Mouse (Mus musculus) hindbrain, embryonic 10.5 days (tissue): ENCODE measurements at regions not wholly inside any gene's neighbourhood (a gene's known extent, or its start where the extent isn't known, plus 50 kb on each side); places are given as distances from the start of the nearest gene placed in this dataset.
A peak's percentile ranks its signal among the peaks of the same experiment; 100 is the strongest.

Experiments used
- DNase-seq: peaks from one replicate; pipeline ENCODE4 v3.0.0-alpha.2; 2017; ENCODE audit warnings: low spot score
- H3K27ac ChIP-seq: fragments of 300-500 bp; sonication (generic); 2 replicates; pipeline ENCODE4 v1.5.1; 2016; ENCODE audit warnings: mild to moderate bottlenecking, moderate library complexity
- H3K27me3 ChIP-seq: fragments of 300-500 bp; sonication (generic); 2 replicates; pipeline ENCODE4 v1.6.1; 2016; ENCODE audit warnings: mild to moderate bottlenecking; ENCODE audit not compliant: poor library complexity, insufficient read depth, severe bottlenecking
- H3K36me3 ChIP-seq: fragments of 300-500 bp; sonication (generic); 2 replicates; pipeline ENCODE4 v1.6.1; 2016; ENCODE audit warnings: mild to moderate bottlenecking, moderate library complexity
- H3K4me1 ChIP-seq: fragments of 300-500 bp; sonication (generic); replicated peaks from 2 replicates; pipeline ENCODE4 v1.6.1; 2016; ENCODE audit warnings: mild to moderate bottlenecking
- H3K4me3 ChIP-seq: fragments of 300-500 bp; sonication (generic); 2 replicates; pipeline ENCODE4 v1.5.1; 2016; ENCODE audit warnings: mild to moderate bottlenecking, moderate library complexity
- H3K9me3 ChIP-seq: fragments of 300-500 bp; sonication (generic); 2 replicates; pipeline ENCODE4 v1.6.1; 2016; ENCODE audit warnings: mild to moderate bottlenecking, moderate library complexity
- WGBS: fragments of 180-500 bp; shearing (Covaris S2); methylation state at CpG from one replicate; pipeline ENCODE4 v1.1.7; 2016; 5-methylcytosine and 5-hydroxymethylcytosine counted together

DNA sequence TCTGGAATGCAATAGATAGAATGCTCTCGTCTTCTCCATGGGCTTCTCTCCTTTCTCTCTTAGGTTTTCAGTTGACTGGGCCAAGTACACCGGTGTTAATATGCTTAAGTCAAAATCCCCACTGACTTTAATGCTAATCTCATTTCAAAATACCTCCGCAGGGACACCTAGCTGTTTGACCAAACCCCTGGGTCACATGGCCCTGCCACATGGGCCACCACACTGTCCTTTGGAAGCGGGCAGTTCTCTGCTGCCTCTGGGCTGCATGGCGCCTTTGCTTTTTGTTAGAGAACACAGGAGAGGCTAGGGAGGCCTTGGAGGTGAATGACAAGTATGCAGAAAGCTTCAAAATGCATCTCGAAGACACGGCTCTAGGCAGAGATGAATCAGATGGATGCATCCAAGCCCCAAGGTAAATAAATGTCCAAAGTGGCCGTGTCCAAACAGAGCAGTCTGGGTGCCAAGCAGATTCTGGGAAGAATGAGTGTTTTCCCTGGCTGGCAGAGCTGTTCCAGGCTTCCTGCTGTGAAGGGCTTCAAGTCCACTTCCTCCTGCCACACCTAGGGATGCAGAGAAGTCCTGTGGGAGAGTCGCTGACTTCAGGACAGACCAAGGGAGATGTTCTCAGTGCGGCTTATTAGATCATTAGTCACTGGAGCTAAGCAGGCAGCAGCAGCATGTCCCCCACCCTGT lies 147.4 kb upstream of the Klf14 start:
- Histone ChIP-seq H3K27ac (0 out of 2 replicates have a peak overlapping the region, but pooled peaks have one; percentile 29), H3K4me3 (no peak overlapping the region), H3K36me3 (no peaks in the 10 kb centered on the region), H3K9me3 (peaks cover 6% of the 10 kb centered on the region; the same call in 1 of the 2 replicates), H3K27me3 (no peaks in the 10 kb centered on the region), H3K4me1 (peaks cover 11% of the 10 kb centered on the region)
- 78% methylated on average over 10 of the region's 10 CpGs for WGBS
- DNase-seq: no peak

GRCm38 (mm10) chr6:31106856-31107359 lies 148.0 kb upstream of the Klf14 start:
- 90% methylated on average over 10 of the region's 10 CpGs for WGBS
- no peaks in the 10 kb centered on the region for H3K36me3 ChIP-seq
- no peak for DNase-seq
- peaks cover 6% of the 10 kb centered on the region; the same call in 1 of the 2 replicates for H3K9me3 ChIP-seq
- H3K27ac ChIP-seq: no peak overlapping the region
- H3K4me3 ChIP-seq: no peak overlapping the region
- peaks cover 17% of the 10 kb centered on the region for H3K4me1 ChIP-seq
- H3K27me3 ChIP-seq: no peaks in the 10 kb centered on the region

DNA sequence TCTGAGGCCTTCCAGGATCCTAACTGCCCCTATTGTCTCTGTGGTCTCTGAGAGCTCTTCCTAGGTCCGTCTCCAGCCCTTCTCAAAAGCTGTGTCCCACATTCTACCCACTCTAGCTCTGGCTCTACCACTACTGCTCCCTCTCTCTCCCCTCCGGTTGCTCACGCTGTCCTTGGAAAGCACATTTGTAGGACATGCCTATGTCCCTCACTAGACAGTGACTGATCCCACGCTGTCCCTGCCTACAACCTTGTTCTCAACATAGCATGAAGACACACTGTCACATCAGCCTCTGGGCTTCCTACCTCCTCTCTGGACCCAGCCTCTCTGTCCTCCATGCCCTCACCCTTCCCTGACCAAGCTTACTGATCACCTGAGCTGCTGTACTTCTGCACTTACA lies 148.5 kb upstream of the Klf14 start:
- no peaks in the 10 kb centered on the region for H3K36me3 ChIP-seq
- 86% methylated on average over 4 of the region's 4 CpGs for WGBS
- no peak overlapping the region for H3K27ac ChIP-seq
- no peaks in the 10 kb centered on the region for H3K27me3 ChIP-seq
- H3K4me3 ChIP-seq: no peak overlapping the region
- DNase-seq: no peak
- peaks cover 6% of the 10 kb centered on the region; the same call in 1 of the 2 replicates for H3K9me3 ChIP-seq
- peaks cover 21% of the 10 kb centered on the region for H3K4me1 ChIP-seq

- Histone ChIP-seq H3K27me3 (no peaks in the 10 kb centered on the region), H3K4me3 (no peak overlapping the region), H3K4me1 (peaks cover 27% of the 10 kb centered on the region), H3K9me3 (peaks cover 6% of the 10 kb centered on the region; the same call in 1 of the 2 replicates), H3K27ac (no peak overlapping the region), H3K36me3 (no peaks in the 10 kb centered on the region)
- DNase-seq: no peak
- WGBS: 92% methylated on average over 5 of the region's 5 CpGs
Measured at GRCm38 (mm10) chr6:31107916-31108685, 149.2 kb upstream of the Klf14 start.

- no peak for DNase-seq
- H3K27ac ChIP-seq: no peak overlapping the region
- no peaks in the 10 kb centered on the region for H3K27me3 ChIP-seq
- no peak overlapping the region for H3K4me3 ChIP-seq
- H3K4me1 ChIP-seq: peaks cover 31% of the 10 kb centered on the region
- 95% methylated on average over 4 of the region's 4 CpGs for WGBS
- no peaks in the 10 kb centered on the region for H3K36me3 ChIP-seq
- peaks cover 6% of the 10 kb centered on the region; the same call in 1 of the 2 replicates for H3K9me3 ChIP-seq
Measured at GRCm38 (mm10) chr6:31109604-31110003, 150.7 kb upstream of the Klf14 start.

DNA sequence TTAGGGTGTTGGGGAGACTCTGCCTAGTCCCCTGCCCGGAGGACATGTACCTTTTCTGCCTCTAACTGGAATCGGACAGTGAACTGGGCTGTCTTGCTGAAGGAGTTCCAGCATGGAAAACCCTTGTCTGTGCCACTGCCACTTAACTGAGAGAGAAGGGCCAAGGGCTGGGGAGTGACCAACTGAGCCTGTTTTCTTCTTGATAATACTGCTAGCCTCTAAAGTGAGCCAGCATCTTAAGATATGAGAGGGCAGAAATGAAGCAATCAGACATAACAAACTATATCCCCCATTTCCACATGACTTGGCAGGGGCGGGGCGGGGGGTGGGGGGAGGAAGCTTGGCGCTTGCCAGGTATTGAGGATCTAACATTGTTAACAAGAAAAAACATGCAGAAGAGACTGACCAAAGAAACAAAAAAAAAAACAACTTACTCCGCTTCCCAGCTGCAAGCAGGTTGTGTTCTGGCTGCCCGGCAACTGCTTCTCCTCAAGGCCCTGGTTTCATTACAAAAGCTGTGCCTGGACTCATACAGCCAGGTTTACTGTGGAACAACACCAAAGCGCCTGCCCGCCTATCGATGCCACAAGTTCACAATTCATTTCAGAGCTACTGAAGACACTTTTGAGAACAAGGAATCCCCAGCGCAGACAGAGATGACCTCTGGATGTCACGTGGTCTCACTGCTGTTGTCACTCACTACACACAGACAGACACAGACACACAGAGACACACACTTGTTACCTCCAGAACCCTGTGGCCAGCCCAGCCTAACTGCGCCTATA lies 153.6 kb upstream of the Klf14 start:
- Histone ChIP-seq H3K4me1 (peaks cover 36% of the 10 kb centered on the region), H3K9me3 (peaks cover 6% of the 10 kb centered on the region; the same call in 1 of the 2 replicates), H3K27ac (peak overlapping the region; percentile 66), H3K27me3 (no peaks in the 10 kb centered on the region), H3K4me3 (no peak overlapping the region), H3K36me3 (no peaks in the 10 kb centered on the region)
- WGBS: 87% methylated on average over 13 of the region's 13 CpGs
- DNase-seq: no peak

DNA sequence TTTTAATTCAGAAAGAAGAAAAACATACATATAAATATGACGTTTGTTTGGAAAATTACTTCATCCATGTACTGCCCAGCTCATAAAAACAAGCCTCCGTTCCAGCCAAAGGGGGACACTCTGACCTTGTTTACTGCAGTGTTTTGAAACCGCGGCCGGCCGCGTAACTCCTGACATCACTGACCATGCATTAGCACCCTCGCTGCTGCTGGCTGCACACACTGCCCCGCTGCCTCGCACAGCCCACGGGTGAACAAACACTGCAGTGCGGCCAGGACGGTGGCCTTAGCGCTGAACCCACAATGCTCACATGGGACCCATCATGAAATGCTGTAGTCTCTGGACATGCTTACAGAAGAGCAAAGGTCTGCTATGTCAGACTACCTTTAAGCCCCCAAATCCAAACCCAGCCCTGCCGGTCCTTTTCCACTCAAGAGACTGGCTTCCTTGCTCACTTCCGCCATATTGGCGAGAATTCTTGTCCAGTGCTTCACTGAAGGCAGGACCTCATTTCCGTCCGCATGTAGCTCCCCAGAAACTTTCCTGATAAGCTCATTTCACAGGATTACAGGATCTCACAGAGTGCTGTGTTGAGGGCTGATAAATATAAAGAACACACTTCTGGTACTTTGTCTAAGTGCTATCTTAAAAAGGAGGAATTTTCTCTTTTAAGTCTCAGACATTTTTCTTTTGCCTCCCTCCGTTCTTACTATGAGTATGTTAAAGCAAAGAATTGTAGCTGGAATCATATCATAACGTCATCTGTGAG lies 154.9 kb upstream of the Klf14 start:
- no peak for DNase-seq
- peaks cover 36% of the 10 kb centered on the region for H3K4me1 ChIP-seq
- WGBS: 94% methylated on average over 21 of the region's 21 CpGs
- no peaks in the 10 kb centered on the region for H3K27me3 ChIP-seq
- H3K4me3 ChIP-seq: no peak overlapping the region
- no peaks in the 10 kb centered on the region for H3K36me3 ChIP-seq
- peaks cover 6% of the 10 kb centered on the region; the same call in 1 of the 2 replicates for H3K9me3 ChIP-seq
- peak overlapping the region; percentile 18; the same call in 1 of the 2 replicates for H3K27ac ChIP-seq

DNA sequence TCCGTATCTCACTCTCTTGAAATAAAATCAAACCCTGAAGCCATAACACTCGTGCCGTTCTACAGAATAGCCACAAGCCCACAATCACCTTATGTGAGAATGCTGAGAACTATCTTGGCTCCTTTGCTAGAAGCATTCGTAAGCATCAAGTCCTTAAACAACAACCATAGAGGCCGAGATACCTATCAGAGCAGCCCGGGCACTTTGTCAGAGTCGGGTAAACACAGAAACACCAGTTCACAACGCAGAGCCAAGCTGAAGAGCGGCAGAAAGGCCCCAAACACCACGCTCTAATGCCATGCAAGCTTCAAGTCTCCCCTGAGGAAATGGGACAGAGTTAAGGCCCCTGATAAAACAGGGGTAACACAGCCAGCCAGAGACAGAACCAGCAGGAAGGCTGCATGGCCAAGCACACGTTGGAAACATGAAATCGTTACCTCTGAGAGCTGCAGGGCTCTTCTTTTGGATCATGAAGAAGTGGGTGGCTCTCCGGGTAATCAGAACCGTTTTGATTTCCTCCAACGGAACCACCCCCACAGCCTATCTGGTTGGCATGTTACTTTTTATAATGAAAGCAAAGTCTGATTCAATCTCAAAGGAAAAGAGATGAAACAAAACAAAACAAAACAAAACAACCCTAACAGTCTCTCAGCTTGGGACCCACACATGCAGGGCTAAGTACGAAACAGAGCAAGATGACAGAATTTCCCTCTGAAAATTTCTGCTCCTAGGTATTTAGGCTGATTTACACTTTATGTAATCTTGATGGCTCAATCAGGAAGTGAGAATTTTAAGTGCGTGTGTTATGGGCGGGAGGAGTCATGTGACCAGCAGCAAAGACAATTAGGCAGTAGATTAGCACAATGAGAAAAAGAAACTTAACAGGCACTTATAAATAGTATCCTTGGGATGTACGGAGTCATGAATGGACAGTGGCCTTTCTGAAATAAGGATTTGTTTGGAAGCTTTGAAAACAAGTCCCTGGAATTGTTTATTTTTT lies 155.8 kb upstream of the Klf14 start:
- 83% methylated on average over 19 of the region's 19 CpGs for WGBS
- H3K4me1 ChIP-seq: peaks cover 36% of the 10 kb centered on the region
- peak overlapping the region; percentile 35; the same call in 1 of the 2 replicates for H3K27ac ChIP-seq
- no peak overlapping the region for H3K4me3 ChIP-seq
- no peak for DNase-seq
- H3K36me3 ChIP-seq: no peaks in the 10 kb centered on the region
- H3K27me3 ChIP-seq: no peaks in the 10 kb centered on the region
- H3K9me3 ChIP-seq: peaks cover 3% of the 10 kb centered on the region; the same call in 1 of the 2 replicates

- 90% methylated on average over 4 of the region's 4 CpGs for whole genome bisulfite sequencing
- Histone ChIP-seq H3K4me3 (no peak overlapping the region), H3K4me1 (peaks cover 42% of the 10 kb centered on the region), H3K36me3 (no peaks in the 10 kb centered on the region), H3K27me3 (no peaks in the 10 kb centered on the region), H3K27ac (no peak overlapping the region), H3K9me3 (no peaks in the 10 kb centered on the region)
- no peak for DNase-seq
Measured at GRCm38 (mm10) chr6:31115566-31115965, 156.7 kb upstream of the Klf14 start.

DNA sequence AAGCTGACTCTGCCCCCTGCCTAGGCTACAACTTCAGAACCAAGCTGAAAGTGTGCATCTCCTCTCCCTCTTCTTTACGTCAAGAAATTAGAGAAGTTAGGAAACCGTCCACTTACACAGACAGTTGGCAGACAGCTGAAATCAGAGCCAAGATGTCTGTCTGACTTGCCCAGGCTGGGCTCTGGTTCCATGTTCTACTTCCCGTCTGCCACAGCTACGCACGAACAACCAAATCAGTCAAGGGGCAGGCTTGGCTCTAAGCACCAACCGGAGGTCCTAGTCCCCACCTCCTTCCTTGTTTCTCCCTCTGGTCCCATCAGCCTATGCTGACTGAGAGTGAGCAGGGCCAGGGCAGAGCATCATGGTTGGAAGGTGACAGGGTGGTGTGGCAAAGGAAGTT lies 157.5 kb upstream of the Klf14 start:
- Histone ChIP-seq H3K9me3 (no peaks in the 10 kb centered on the region), H3K4me3 (no peak overlapping the region), H3K27ac (peak overlapping the region; percentile 64; the same call in 1 of the 2 replicates), H3K27me3 (no peaks in the 10 kb centered on the region), H3K4me1 (peaks cover 42% of the 10 kb centered on the region), H3K36me3 (no peaks in the 10 kb centered on the region)
- 80% methylated on average over 6 of the region's 6 CpGs for WGBS
- no peak for DNase-seq

GRCm38 (mm10) chr6:31117666-31118065 lies 158.8 kb upstream of the Klf14 start:
- Histone ChIP-seq H3K4me3 (no peak overlapping the region), H3K27me3 (no peaks in the 10 kb centered on the region), H3K27ac (no peak overlapping the region), H3K36me3 (no peaks in the 10 kb centered on the region), H3K4me1 (peaks cover 37% of the 10 kb centered on the region), H3K9me3 (no peaks in the 10 kb centered on the region)
- WGBS: 90% methylated on average over 12 of the region's 12 CpGs
- no peak for DNase-seq
